ENCODE assay signal across 22 mouse cellular contexts in the genomic region with DNA sequence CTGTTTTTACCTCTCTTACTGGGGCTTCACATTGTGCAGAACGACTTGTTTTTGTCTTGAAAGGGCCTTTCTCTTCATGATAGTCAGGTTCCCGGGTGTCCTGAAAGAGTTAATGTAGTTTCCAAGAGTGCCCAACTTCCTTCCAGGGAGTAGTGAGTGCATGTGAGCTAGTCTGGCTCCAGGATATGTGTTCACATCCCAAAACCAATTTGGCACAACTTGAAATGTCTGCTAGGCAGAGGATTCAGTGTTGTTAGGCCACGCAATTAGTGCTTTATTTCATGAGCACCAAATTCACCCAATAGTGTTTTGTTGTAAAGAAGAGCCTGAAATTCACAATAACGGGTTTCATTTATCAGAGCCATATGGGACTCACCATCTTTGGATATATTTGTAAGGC.
"Had no signal": no experiment of that assay in that cellular context is flagged by ENCODE, and none has a peak within 500 bp of the region (broad histone marks: within the 10 kb centered on the region; RNA-seq: fewer than 3 reads in every experiment).

No protein-coding gene starts in this region.

- H3K9ac ChIP-seq: limb, embryonic 12.5 days; limb, embryonic 15.5 days; liver, embryonic 15.5 days; lung, embryonic 15.5 days; midbrain, embryonic 13.5 days; neural tube, embryonic 12.5 days; neural tube, embryonic 15.5 days; stomach, embryonic 15.5 days had no signal

- H3K36me3 ChIP-seq: limb, embryonic 12.5 days; limb, embryonic 15.5 days; liver, embryonic 15.5 days; lung, embryonic 15.5 days; midbrain, embryonic 10.5 days; midbrain, embryonic 13.5 days; neural tube, embryonic 12.5 days; neural tube, embryonic 15.5 days; stomach, embryonic 15.5 days had no signal

- H3K4me3 ChIP-seq: limb, embryonic 12.5 days; limb, embryonic 15.5 days; liver, embryonic 15.5 days; lung, embryonic 15.5 days; megakaryocyte, embryonic 14.5 days; midbrain, embryonic 10.5 days; midbrain, embryonic 13.5 days; neural tube, embryonic 12.5 days; neural tube, embryonic 15.5 days; stomach, embryonic 15.5 days had no signal

- ATAC-seq: midbrain, embryonic 13.5 days had no signal

- DNase-seq: kidney, adult 2 months; kidney, postnatal 25 days; left cerebral cortex, postnatal 4 days; lung, adult 18-20 months; lung, postnatal 10 days; lung, postnatal 36 days; right cerebral cortex, adult 18-20 months; right cerebral cortex, postnatal 25 days; spleen, adult 18-20 months; thymus, postnatal 36 days had no signal

- H3K27ac ChIP-seq: kidney, postnatal 0 days; limb, embryonic 12.5 days; limb, embryonic 15.5 days; liver, embryonic 15.5 days; lung, embryonic 15.5 days; midbrain, embryonic 10.5 days; midbrain, embryonic 13.5 days; neural tube, embryonic 12.5 days; neural tube, embryonic 15.5 days; stomach, embryonic 15.5 days had no signal

- H3K27me3 ChIP-seq: limb, embryonic 12.5 days; limb, embryonic 15.5 days; liver, embryonic 15.5 days; lung, embryonic 15.5 days; megakaryocyte, embryonic 14.5 days; midbrain, embryonic 13.5 days; neural tube, embryonic 12.5 days; neural tube, embryonic 15.5 days; stomach, embryonic 15.5 days had no signal

- H3K4me2 ChIP-seq: limb, embryonic 12.5 days; limb, embryonic 15.5 days; liver, embryonic 11.5 days; liver, embryonic 15.5 days; lung, embryonic 15.5 days; midbrain, embryonic 13.5 days; neural tube, embryonic 12.5 days; neural tube, embryonic 15.5 days; stomach, embryonic 15.5 days had no signal

- H3K4me1 ChIP-seq: limb, embryonic 15.5 days; liver, embryonic 15.5 days; lung, embryonic 15.5 days; megakaryocyte, embryonic 14.5 days; midbrain, embryonic 10.5 days; midbrain, embryonic 13.5 days; neural tube, embryonic 12.5 days; neural tube, embryonic 15.5 days; stomach, embryonic 15.5 days had no signal

- H3K9me3 ChIP-seq: limb, embryonic 12.5 days; limb, embryonic 15.5 days; liver, embryonic 15.5 days; lung, embryonic 15.5 days; megakaryocyte, embryonic 14.5 days; midbrain, embryonic 10.5 days; midbrain, embryonic 13.5 days; neural tube, embryonic 12.5 days; neural tube, embryonic 15.5 days; stomach, embryonic 15.5 days had no signal
